Mouse (Mus musculus) heart, postnatal 0 days (tissue): ENCODE measurements around the gene Itpr1.

Experiments used
- CTCF ChIP-seq: IDR thresholded peaks from 2 replicates; pipeline ENCODE4 v1.5.1; 2016; ENCODE audit warnings: antibody characterized with exemption, control low read depth, low read depth
- EP300 ChIP-seq: IDR thresholded peaks from 2 replicates; pipeline ENCODE4 v1.6.1; 2016; ENCODE audit warnings: antibody characterized with exemption, low read depth

GRCm38 (mm10) chr6:108554389-108554788, 341.5 kb downstream of the Itpr1 start:
- no peak for TF ChIP-seq CTCF
- no peak for TF ChIP-seq EP300
